Mouse (Mus musculus) heart, adult 8-10 months (tissue): ENCODE results near the gene Zfp106. TPM values are rescaled to one million over a fixed set of nuclear protein-coding genes. Genes with fewer than 3 reads are reported as not detected.
"Not testable (repeated sequence)": the region's sequence is repeated elsewhere in the genome, so short reads cannot be mapped to it uniquely, and the experiment has no call there.

Experiments used
- DNase-seq: peaks from one replicate; pipeline ENCODE4 v3.0.0; 2022; ENCODE audit warnings: low spot score
- total RNA-seq, 4 experiments: library from RNA; stranded (reverse); gene quantifications; 2 replicates each; pipeline ENCODE4 v1.2.4; 2022

The Zfp106 gene
- total RNA-seq: 100 to 1,000 TPM; 499 to 578 (median 540) TPM

DNA sequence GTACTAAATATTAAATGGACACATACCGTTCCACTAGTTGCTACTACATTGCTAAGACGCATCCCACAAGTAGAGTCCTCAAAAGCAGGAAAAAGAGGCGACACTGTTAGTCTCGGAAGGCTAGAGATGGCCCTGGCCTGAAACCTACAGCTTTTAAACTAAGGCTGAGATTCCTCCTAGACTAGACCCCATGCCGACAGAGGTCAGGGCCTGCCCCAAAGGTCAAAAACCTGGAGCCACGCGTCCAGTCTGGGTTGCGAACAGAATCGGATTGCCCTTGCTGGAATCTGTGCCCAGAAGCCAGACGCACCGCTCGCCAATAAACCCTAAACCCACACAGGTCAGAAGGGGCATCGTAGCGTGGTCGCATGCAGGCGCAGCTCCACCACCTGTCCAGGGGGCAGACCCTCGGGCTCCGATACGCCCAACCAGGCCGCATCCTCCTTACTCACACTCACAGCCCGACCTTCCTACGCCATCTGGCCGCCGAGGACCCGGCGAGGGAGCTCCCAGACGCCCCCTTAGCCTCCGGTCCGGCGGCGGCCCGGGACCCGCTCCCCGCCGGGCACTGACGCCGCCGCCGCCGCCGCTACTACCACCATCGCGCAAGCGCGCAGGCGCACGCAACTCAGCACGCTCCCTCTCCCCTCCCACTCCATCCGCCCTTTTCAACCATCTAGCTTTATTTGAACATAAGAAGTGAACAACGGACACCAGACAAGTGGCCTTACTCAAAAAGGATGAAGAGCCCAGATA lies at the start of gene Zfp106:
Gene Zfp106, minus strand, starts transcription at position 609 of the 756 bp plus-strand sequence.
- peak; percentile 92 for DNase-seq

DNA sequence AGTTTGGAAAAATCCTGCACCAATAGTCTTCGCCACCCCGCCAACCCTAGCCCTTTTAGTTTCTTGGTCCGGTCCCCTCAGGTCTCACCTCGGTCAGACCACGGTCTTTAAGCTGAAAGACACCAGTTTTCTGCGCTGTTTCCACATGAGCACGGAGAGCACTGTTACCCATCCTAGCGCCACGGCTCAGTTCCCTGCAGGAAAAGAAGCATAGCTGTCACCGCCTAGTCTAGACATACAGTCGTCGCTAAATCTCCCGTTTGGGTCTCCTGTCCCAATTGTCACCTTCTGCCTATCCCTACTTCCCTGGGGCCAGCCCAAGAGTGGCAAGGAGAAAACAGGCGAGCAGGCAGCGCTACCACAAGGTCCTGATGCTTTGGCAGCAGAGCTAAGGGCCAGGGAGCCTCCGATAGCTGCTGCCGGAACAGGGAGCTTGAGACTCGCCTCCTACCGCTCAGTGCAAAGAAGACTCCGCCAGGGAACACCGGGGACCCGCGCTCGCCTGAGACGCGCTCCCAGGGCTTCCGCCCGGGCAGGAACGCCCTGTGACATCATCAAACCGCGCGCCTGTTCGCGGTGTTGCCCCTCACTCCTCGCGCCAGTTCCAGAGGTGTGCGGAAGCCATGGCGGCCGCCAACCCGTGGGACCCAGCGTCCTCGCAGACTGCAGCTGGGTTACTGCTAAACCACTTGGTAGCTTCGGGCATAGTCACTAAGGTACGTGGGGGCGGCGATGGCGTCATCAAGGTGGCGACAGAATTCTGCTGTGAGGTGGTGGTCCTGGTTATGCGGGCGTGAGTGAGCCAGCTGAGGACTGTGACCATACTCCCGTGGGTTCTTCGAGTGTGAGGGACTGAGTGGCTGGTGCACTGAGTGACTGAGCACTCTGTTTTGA lies 45.4 kb upstream of the Zfp106 start, which contains the start of the genes Haus2 and Lrrc57:
Gene Haus2, plus strand, starts transcription at position 554 of the 894 bp plus-strand sequence.
Gene Lrrc57, minus strand, starts transcription at position 691 of the 894 bp plus-strand sequence.
- DNase-seq: peak; percentile 84

DNA sequence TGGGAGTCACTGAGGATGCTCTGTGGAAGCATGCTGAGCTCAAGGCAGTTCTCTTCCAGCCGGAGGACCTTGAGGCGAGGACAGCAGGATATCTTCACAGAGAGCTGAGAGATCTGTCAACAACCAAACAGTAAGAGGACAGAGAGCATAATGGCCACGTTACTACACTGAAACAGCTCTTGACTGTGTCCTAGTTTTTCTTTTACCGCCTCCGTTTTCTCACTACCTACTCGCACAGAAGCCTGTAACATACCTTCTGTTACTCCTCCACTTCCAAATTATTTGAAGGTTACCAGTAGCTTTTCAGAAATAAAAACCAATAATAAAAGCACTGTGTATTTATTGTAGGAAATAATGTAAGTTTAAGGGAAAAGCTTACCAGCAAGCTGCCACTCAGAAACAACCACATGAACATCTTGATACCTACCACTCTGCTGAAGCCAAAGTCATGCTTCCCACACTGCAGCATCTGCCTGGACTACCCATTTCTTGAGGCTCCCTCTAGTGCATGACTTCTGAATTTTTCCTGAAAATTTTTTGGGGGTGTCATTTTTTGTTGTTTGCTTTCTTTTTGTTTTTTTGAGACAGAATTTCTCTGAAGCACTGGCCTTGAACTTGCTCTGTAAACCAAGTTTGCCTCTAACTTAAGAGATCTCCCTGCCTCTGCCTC lies 42.5 kb upstream of the Zfp106 start:
- DNase-seq: peak; percentile 18

DNA sequence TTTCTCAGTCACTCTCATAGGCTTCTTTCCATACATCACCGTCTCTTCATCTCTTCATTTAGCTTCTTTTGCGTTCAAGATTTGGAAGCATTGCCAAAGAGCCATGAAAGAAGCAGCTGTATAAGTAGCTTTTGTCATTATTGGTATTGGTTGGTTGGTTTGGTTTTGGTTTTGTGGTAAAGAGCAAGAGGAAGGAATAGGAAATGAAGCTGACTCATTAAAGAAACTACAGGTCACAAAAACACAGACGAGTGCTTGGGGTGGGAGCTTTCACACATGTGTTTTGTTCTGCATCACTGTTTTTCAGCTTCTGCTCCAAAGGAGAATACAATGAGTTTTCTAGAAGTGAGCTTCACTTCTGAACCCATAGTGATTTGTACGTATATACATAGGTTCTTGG lies 35.9 kb upstream of the Zfp106 start:
- DNase-seq: no peak

DNA sequence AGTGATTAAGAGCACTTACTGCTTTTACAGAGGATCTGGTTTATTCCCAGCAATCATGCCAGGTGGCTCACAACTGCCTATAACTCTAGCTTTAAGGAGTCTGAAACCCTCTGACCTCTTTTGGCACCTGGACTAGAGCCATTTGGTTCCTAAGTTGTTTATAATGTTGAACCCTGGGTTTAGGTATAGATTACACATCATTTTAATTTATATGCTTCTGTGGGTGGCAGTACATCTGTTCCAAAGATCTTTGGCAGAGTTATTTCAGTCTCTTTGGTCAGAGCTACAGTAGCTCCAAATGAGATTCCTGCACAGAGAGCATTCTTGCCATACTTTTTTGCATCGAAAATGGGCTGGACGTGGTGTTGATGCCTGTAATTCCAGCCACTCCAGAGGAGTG lies 34.1 kb upstream of the Zfp106 start:
- DNase-seq: no peak

DNA sequence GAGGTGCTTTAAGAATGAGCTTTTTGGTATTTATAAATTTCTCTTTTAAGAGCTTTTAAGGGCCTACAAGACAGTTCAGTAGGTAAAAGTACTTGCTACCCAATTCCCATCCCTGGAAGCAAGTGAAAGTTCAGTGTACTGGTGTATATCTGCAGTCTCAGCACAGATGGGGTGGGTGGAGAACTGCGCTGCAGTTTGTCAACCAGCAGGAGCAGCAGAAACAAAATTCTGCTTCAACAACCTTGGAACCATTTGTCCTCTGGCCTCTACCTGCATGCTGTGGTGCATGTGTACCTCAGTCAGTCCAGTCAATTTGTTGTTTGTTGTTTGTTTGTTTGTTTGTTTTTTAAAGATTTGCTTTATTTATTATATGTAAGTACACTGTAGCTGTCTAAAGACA lies 28.6 kb upstream of the Zfp106 start:
- DNase-seq: no peak

DNA sequence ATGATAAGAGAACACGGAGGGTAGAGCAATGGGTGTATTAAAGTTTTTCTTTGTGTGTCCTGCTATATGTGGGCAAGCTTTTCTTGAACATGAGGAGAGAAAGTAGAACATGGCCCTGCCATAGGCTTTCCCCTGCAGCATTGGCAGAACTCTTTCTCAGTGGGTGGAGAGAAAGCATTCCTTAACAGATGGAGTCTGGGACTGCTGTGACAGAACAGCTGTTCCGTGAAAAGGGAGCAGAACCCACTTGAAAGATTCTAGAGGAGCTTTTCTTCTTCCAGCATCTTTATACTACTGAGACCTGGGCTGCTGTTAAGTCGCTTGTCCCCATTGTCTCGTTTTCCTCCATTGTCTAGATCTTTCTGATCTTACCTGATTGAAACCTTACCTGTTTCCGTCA lies 26.1 kb upstream of the Zfp106 start:
- no peak for DNase-seq

DNA sequence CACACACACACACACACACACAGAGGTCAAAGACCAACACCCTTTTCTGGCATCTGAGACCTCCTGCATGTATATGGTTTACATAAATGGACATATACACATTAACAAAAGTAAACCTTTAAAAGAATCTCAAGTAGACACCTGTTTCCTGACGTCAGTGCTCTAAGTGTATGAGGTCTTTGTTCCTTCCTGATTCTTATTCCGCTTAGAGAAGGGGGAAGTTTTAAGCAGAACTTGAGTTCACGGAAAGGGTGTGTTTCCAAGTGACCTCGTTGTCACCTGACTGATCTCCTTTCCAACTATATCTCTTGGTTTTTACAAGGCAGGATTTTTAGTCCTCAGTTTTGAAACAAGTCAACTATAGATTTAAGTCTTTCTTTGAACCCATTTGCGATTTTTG lies 14.6 kb upstream of the Zfp106 start:
- peak; percentile 60 for DNase-seq

DNA sequence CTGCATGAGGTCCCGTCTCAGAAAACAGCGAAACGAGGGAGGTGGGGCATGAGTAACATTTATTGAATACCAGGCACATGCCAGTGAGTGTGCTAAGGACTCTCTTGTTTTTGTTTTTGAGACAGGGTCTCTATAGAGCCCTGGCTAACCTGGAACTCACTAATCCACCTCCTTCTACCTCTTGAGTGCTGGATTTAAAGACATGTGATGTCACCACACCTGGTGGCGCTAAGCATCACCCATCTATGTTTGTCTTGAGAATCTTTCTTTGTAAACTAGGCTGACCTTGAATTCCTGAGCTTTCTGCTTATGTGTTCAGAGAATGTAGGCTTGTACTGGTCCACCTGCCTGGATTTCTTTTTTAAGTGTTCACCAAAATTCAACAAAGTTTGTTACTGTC lies 14.2 kb upstream of the Zfp106 start:
- no peak for DNase-seq

DNA sequence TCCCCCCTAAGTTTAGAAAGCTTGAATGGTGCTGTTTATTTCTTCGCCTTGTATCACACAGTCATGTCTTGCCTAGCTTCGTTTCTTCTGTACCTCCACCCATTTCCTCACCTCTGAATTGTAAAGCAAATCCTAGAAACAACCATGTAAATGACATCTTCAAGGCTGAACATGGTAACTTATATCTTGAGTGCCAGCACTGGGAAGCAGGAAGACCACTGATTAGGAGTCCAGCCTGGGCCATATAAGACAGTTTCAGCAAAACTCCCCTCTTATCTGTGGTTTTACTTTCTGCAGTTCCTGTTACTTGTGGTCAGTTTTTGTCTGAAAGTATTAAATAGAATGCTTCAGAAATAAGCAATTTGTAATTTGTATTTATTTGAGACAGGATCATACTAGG lies 12.3 kb upstream of the Zfp106 start:
- DNase-seq: no peak

DNA sequence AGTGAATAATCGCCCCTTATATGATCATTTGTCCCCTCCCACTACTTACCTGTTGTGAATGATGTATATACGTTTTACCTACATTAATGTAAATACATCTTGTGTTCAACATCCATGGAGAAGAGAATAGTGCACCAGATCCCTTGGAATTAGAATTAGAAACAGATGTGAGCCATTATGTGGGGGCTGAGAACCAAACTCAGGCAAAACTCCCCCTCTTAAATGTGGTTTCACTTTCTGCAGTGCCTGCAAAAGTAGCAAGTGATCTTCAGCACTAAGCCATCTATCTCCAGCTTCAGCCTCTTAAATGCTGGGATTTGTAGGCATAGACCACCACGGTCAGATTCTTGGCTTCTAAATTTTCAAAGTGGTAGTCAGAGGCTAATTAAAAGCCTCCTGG lies 11.5 kb upstream of the Zfp106 start:
- DNase-seq: no peak

DNA sequence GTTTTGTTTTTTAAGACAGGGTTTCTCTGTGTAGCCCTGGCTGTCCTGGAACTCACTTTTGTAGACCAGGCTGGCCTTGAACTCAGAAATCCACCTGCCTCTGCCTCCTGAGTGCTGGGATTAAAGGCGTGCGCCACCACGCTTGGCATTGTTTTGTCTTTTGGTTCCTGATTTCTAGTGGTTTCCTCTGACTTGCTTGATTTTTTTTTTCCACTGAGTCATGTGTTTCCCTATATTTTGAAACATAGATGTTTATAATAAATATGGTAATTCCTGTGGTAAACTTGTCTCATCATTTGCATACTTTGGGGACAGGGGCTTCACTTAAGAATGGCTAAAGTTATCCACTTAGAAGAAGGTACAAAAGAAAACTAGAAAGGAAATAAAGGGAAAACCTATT lies 8.5 kb upstream of the Zfp106 start:
- not testable (repeated sequence) for DNase-seq

DNA sequence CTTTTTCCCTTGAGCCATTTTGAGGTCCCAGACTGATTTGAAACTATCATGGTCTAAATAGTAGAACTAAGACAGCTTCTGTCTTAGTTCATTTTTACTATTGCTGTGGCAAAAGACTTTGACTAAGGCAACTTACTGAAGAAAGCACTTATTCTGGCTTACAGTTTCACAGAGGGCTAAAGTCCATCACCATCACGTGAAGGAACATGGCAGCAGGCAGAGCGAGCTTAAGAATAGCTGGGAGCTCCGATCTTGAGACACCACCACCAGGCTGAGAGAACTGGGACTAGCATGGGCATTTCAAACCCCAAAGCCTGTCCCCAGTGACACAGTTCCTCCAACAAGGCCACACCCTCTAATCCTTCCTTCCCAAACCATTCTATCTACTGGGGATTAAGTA lies 7.4 kb upstream of the Zfp106 start:
- no peak for DNase-seq

DNA sequence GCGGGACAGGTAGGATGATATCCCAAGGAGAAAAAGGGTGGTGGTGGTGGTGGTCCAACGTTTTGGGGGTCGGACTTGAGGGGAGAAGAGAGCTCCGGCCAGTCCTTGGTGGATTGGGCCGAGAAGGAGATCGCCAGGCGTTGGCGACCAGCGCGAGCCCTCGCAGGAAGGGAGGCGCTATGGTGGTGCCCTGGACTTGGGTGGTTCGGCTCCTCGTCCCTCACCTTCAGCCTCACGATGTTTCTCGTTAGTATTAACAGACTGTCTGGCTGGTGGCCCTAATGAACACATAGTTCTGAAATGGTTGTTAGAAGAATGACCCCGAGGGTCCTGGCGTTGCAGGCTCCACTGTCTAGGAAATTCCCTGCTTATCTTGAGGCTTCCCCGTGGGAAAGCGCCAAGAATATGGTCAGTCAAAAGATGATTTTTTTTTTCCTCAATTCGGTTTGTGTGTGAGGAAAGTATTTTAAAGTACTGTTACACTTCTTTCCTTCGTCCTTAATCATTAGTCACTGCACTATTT lies 4.2 kb upstream of the Zfp106 start:
- DNase-seq: peak; percentile 20

DNA sequence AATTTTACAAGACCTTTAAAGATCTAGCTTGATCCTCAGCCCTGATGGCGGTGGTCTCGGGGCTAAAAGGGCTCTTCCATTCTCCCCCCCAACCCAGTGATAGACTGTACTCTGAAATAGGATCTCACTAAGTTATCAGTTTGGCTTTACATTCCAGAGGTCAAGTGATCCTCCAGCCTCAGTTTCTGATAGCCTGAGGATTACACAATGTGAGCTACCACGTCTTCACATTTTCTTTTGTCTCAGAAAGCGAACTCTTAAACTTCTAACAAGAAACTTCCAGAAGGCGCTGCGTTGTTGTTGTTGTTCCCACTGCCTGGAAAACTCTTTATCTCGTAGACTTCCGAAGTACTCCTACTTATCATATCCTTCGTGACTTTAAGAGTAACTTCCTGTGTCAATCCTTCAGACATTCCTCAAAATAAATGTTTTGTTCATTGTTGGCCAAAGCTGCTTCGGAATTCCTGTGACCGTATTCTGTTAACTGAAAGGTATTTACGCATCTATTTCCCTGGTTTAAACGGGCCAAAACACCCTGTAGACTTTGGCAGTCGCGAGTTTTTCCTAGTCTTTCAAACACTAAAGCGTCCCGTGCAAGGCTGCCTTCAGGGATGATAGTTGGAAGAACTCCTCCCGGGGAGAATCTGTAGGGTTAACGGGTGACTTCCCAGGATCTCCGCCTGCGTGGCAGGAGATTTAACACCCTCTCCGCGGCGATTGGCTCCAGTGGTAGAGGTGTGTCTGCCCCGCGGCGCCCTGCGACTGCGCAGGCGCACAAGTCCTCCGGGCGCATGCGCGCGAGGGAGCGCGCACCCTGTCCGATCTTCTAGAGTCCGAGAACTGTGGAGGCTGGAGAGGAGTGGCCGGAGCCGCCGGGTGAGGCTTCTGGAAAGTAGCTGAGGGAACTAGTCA lies 3.5 kb upstream of the Zfp106 start, which contains the start of gene Snap23:
Gene Snap23, plus strand, starts transcription at position 786 of the 912 bp plus-strand sequence.
- peak; percentile 96 for DNase-seq

DNA sequence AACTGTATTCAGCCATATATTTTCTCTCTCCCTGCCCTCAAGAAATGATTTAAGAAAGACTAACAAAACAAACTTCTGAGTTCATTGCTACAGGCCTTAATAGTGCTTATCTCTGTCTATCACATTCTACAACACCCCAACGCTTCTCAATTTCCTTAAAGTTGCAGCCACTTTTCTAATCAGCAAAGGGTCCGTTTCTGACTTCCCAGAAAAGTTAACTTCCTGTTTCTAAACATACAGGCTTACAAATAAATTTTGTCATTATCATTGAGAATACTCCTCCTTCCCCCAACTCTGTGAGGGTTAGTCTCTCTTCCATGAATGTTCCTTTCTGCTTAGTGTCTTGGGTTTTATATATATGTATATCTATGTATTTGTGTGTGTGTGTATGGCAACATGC lies 1.7 kb upstream of the Zfp106 start:
- no peak for DNase-seq

DNA sequence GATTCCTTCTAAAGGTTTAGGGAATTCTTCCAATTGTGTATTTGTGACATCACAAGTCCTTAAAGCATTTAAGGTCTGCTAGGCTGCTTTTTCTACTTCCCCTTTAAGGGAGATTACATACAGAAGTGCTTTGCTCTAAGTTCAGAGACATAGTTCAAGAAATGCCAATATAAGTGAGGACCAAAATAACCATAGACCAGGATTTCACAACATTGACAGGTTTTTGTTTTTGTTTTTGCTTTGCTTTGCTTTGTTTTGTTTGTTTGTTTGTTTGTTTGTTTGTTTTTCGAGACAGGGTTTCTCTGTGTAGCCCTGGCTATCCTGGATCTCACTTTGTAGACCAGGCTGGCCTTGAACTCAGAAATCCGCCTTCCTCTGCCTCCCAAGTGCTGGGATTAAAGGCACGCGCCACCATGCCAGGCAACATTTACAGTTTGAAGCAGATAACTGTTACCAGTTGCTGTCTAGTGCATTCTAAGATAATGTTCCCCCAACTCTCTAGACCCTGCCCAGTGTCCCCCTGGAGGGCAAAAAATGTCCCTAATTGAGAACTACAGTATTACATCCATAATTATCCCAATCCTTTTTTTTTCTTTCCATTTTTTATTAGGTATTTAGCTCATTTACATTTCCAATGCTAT lies 1.0 kb upstream of the Zfp106 start:
- not testable (repeated sequence) for DNase-seq

DNA sequence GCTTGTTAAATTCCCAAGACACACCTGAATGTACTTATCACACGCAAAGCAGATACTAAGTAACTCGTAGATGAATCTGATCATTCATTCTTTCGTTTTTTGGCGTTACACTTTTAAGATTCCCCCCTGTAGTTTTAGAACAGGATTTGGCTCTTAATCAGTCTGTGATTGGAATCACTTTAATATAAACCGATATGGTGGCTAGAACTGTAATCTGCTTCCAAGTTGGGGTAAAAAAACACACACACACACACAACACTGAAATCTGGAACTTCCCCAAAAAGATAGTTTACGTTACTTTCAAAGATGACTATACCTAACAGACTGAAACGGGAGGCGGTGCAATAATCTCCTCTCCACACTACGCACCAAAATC lies 796 bp downstream of the Zfp106 start:
- no peak for DNase-seq

DNA sequence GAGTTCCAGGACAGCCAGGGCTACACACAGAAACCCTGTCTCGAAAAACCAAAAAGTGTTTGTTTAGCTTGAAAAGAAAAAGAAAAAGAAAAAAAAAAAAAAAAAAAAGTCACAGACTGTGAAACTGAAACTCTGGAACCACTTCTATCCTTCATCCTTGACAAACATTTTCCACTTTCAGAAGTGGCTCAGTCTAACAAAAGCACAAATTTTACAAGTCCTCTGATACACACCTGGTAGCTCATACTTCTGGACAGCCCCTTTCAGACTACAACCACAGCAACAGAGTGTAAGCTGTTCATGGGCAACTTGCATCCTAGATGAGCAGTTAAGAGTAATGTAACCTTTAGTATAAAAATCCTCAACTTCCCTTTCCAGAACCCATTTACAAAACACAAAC lies 2.1 kb downstream of the Zfp106 start:
- no peak for DNase-seq

DNA sequence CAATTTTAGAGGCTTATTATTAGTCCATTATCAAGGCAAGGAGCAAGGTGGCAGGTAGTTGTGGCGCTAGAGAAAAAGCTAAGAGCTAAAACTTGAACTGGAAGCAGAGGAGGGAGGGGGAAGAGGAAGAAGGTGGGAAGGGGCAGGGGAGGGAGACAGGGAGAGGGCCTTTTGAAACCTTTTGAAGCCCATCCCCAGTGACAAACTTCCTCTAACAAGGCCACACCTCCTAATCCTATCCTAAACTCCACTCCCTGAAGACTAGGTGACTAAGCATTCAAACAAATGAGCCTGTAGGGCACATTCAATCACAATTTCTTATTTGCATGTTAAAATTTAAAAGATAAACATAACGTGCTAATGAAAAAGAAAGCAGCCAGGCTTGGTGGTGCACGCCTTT lies 4.8 kb downstream of the Zfp106 start:
- no peak for DNase-seq
